Mouse (Mus musculus): ENCODE measurements around the gene Clca3a1. TPM values are rescaled to one million over a fixed set of nuclear protein-coding genes. Genes with fewer than 3 reads are reported as not detected.
"Not testable (repeated sequence)": the region's sequence is repeated elsewhere in the genome, so short reads cannot be mapped to it uniquely, and the experiment has no call there.

The Clca3a1 gene
- polyA plus RNA-seq, 1 experiment: 0.19 TPM

DNA sequence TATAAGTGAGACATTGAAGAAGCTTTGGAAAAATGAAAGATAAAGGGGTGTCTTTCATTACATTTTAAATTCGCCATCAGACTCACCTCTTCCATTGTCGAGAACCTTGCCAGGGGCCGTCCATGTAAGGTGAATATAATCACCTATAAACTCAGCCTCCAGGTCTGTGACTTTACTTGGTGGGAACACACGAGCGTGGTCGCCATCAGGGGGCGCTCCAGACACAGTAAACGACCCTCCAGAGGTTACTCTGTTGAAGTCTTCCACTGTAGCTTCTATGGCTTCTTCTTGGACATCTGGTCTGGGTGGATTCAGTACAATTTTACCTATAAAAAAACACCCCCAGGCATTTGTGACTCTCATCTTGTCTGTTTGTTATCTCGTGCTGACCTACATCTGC lies 23.9 kb downstream of the Clca3a1 start:
- H3K9me3 ChIP-seq (replicated peaks; ENCODE audit: control insufficient read depth, insufficient read depth, low read length, poor library complexity, severe bottlenecking): no peaks in the 10 kb centered on the region
- no peaks in the 10 kb centered on the region for H3K4me1 ChIP-seq (ENCODE audit: control insufficient read depth, insufficient read depth, low read length)
- TF ChIP-seq CTCF (IDR thresholded peaks at IDR 0.05; ENCODE audit: low read depth, low read length) (peak; percentile 61), POLR2A (IDR thresholded peaks at IDR 0.05; ENCODE audit: insufficient read depth, low read length) (no peak)
- no peak overlapping the region for H3K9ac ChIP-seq (ENCODE audit: low read depth, poor library complexity, severe bottlenecking)
- no peaks in the 10 kb centered on the region for H3K27me3 ChIP-seq (ENCODE audit: control insufficient read depth, insufficient read depth, low read length, poor library complexity, severe bottlenecking)
- no peak overlapping the region for H3K27ac ChIP-seq (ENCODE audit: insufficient read depth, low read length)
- no peaks in the 10 kb centered on the region for H3K36me3 ChIP-seq (ENCODE audit: control insufficient read depth, insufficient read depth, low read length, poor library complexity, severe bottlenecking)
- no peak overlapping the region for H3K4me3 ChIP-seq (ENCODE audit: low read depth, low read length)

DNA sequence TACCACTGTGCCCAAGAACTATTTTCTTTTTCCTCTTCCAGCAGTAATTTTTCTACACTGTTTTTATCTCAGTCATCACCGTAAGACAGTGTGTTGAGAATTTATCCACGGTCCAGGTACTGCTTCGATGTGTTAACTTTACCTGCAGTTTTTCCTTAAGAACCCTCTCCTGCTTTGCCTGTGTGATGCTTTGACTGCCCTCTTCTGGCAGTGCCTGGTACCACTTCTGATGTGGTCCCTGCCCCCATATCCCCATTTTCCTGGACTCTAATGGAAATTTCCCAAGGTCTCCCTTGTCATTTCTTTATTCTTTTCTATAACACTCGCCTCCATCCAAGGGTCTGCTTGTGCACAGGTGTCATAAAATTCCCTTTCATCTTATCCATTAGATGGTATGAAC lies 37.3 kb downstream of the Clca3a1 start:
- Histone ChIP-seq H3K27me3 (ENCODE audit: control insufficient read depth, insufficient read depth, low read length, poor library complexity, severe bottlenecking) (no peaks in the 10 kb centered on the region), H3K36me3 (ENCODE audit: control insufficient read depth, insufficient read depth, low read length, poor library complexity, severe bottlenecking) (no peaks in the 10 kb centered on the region), H3K9ac (ENCODE audit: low read depth, poor library complexity, severe bottlenecking) (no peak overlapping the region), H3K9me3 (replicated peaks; ENCODE audit: control insufficient read depth, insufficient read depth, low read length, poor library complexity, severe bottlenecking) (no peaks in the 10 kb centered on the region), H3K4me1 (ENCODE audit: control insufficient read depth, insufficient read depth, low read length) (no peaks in the 10 kb centered on the region), H3K4me3 (ENCODE audit: low read depth, low read length) (no peak overlapping the region), H3K27ac (ENCODE audit: insufficient read depth, low read length) (no peak overlapping the region)
- no peak for TF ChIP-seq EP300 (IDR thresholded peaks at IDR 0.05; ENCODE audit: insufficient read depth, low read depth, low read length)
- peak; percentile 70 for TF ChIP-seq CTCF (IDR thresholded peaks at IDR 0.05; ENCODE audit: low read depth, low read length)
- TF ChIP-seq POLR2A (IDR thresholded peaks at IDR 0.05; ENCODE audit: insufficient read depth, low read length): no peak

DNA sequence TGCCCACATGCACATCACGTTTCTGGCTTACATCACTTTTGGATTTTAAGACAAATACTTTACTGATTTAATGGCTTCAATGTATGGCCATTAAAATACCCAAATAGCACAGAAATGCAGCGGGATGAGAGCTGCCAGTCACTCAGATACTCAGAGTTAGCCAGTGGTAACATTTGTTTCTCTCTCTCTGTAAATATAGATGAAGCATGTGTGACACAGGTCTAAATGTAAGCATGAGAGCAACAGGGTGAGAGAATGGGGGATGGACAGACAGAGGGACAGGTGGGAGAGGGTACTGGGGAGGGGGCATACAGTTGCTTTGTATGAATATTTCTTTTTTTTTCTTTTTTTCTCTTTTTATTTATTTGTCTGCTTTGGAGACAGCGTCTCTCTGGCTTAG lies 38.2 kb downstream of the Clca3a1 start:
- H3K4me3 ChIP-seq (ENCODE audit: low read depth, low read length); H3K9me3 ChIP-seq (replicated peaks; ENCODE audit: control insufficient read depth, insufficient read depth, low read length, poor library complexity, severe bottlenecking); H3K9ac ChIP-seq (ENCODE audit: low read depth, poor library complexity, severe bottlenecking); H3K27ac ChIP-seq (ENCODE audit: insufficient read depth, low read length); H3K36me3 ChIP-seq (ENCODE audit: control insufficient read depth, insufficient read depth, low read length, poor library complexity, severe bottlenecking); H3K27me3 ChIP-seq (ENCODE audit: control insufficient read depth, insufficient read depth, low read length, poor library complexity, severe bottlenecking); H3K4me1 ChIP-seq (ENCODE audit: control insufficient read depth, insufficient read depth, low read length): not testable (repeated sequence)

DNA sequence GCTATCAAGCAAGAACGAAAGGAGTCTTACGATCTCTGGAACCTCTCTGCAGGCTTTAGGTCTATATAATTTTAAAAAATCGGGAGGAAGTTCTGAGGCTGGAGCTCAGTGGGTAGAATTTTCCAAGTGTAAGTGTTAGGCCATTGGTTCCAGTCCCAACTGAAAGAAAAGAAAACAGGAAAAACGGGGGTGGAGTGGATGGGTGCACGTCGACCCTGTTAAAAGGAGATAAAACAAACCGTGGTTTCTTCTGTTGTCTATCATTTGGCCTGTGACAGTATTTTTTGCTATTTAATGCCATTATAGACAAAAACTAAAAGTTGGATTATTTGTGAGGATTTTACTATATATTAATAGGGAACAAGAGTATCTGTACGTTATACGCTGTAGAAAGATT lies 38.9 kb downstream of the Clca3a1 start:
- Histone ChIP-seq H3K4me3 (ENCODE audit: low read depth, low read length) (no peak overlapping the region), H3K4me1 (ENCODE audit: control insufficient read depth, insufficient read depth, low read length) (no peaks in the 10 kb centered on the region), H3K9me3 (replicated peaks; ENCODE audit: control insufficient read depth, insufficient read depth, low read length, poor library complexity, severe bottlenecking) (no peaks in the 10 kb centered on the region), H3K27ac (ENCODE audit: insufficient read depth, low read length) (no peak overlapping the region), H3K27me3 (ENCODE audit: control insufficient read depth, insufficient read depth, low read length, poor library complexity, severe bottlenecking) (no peaks in the 10 kb centered on the region), H3K36me3 (ENCODE audit: control insufficient read depth, insufficient read depth, low read length, poor library complexity, severe bottlenecking) (no peaks in the 10 kb centered on the region), H3K9ac (ENCODE audit: low read depth, poor library complexity, severe bottlenecking) (no peak overlapping the region)
- no peak for TF ChIP-seq EP300 (IDR thresholded peaks at IDR 0.05; ENCODE audit: insufficient read depth, low read depth, low read length)
- TF ChIP-seq CTCF (IDR thresholded peaks at IDR 0.05; ENCODE audit: low read depth, low read length): no peak
- TF ChIP-seq POLR2A (IDR thresholded peaks at IDR 0.05; ENCODE audit: insufficient read depth, low read length): no peak

DNA sequence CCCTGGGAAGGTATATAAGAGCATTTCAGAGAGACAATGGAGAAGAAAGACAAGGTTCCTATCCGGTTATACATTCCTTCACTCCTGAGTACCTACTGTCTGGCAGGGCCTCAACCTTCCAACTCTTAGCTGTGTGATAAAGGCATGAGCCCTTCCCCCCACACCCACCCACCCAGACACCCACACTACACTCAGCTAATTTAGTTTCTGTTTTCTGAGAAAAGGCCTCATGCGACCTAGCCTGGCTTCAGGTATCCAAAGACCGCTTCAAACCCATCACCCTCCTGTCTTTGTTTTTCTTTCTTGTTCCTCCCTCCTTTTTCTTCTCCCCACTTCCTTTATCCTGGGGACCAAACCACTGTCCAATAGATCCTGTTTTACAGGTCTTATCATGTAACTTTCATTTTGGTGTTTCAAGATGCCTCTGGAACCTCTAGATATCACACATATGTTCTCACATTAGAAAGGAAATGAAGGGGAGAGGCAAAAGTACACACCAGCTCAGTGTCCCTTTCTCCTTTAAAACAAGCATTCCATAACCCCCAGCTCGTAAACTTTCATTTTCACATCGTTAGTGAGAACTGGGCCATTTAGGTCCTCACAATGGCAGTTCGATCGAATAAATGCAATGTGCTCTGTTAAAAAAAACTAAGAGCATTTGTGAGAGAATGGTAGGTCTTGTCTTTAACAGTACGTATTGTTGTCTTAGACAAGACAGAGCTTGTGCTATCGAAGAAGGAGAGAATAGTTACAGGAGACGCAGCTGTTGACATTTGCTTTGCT lies 39.5 kb downstream of the Clca3a1 start:
- Histone ChIP-seq H3K27ac (ENCODE audit: insufficient read depth, low read length) (no peak overlapping the region), H3K4me3 (ENCODE audit: low read depth, low read length) (no peak overlapping the region), H3K27me3 (ENCODE audit: control insufficient read depth, insufficient read depth, low read length, poor library complexity, severe bottlenecking) (no peaks in the 10 kb centered on the region), H3K36me3 (ENCODE audit: control insufficient read depth, insufficient read depth, low read length, poor library complexity, severe bottlenecking) (no peaks in the 10 kb centered on the region), H3K9ac (ENCODE audit: low read depth, poor library complexity, severe bottlenecking) (no peak overlapping the region), H3K4me1 (ENCODE audit: control insufficient read depth, insufficient read depth, low read length) (no peaks in the 10 kb centered on the region), H3K9me3 (replicated peaks; ENCODE audit: control insufficient read depth, insufficient read depth, low read length, poor library complexity, severe bottlenecking) (no peaks in the 10 kb centered on the region)
- no peak for TF ChIP-seq CTCF (IDR thresholded peaks at IDR 0.05; ENCODE audit: low read depth, low read length)
- no peak for TF ChIP-seq EP300 (IDR thresholded peaks at IDR 0.05; ENCODE audit: insufficient read depth, low read depth, low read length)
- no peak for TF ChIP-seq POLR2A (IDR thresholded peaks at IDR 0.05; ENCODE audit: insufficient read depth, low read length)

DNA sequence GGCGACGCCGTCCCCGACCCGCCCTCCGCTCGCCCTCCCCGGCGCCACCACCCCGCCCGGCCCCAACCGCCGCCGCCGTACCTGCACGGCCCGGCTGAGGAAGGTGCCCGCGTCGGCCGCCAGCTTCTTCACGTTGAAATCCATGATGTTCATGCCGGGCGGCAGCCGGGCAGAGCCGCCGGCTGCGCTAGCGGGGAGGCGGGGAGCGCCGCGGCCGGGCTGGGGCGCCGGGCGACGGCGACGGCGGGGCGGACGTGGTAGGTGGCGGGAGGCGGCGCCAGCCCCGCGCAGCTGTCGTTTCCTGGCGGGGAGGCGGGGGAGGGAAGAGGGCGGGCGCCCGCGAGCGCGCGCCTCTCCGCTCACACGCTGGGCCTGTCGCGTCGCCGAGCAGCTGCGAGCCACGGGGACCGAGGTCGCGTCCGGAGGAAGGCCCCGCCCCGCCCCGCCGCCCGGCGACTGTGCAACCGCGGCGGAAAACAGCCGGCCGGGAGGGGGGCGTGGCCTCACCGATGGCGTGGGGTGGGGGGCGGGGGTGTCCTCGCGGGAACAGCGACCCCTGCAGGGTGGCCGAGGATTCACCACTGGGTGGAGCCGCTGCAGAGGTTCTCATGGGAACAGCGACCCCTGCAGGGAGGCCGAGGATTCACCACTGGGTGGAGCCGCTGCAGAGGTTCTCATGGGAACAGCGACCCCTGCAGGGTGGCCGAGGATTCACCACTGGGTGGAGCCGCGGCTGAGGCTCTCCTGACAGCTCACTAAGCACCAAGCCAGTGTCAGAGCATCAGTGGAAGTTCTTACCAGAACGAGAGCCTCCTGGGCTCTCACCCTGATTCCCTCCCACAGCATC lies 40.7 kb downstream of the Clca3a1 start, which contains the start of gene Sh3glb1:
Gene Sh3glb1 (minus strand): TSS at position 435 of the 847 bp plus-strand sequence.
- Histone ChIP-seq H3K9me3 (replicated peaks; ENCODE audit: control insufficient read depth, insufficient read depth, low read length, poor library complexity, severe bottlenecking) (no peaks in the 10 kb centered on the region), H3K27me3 (ENCODE audit: control insufficient read depth, insufficient read depth, low read length, poor library complexity, severe bottlenecking) (no peaks in the 10 kb centered on the region), H3K27ac (ENCODE audit: insufficient read depth, low read length) (peak within 1 kb of the TSS; percentile 54), H3K9ac (ENCODE audit: low read depth, poor library complexity, severe bottlenecking) (peak within 1 kb of the TSS; percentile 79), H3K36me3 (ENCODE audit: control insufficient read depth, insufficient read depth, low read length, poor library complexity, severe bottlenecking) (no peaks in the 10 kb centered on the region), H3K4me1 (ENCODE audit: control insufficient read depth, insufficient read depth, low read length) (no peaks in the 10 kb centered on the region), H3K4me3 (ENCODE audit: low read depth, low read length) (peak within 1 kb of the TSS; percentile 97)
- TF ChIP-seq EP300 (IDR thresholded peaks at IDR 0.05; ENCODE audit: insufficient read depth, low read depth, low read length) (no peak), CTCF (IDR thresholded peaks at IDR 0.05; ENCODE audit: low read depth, low read length) (peak; percentile 88), POLR2A (IDR thresholded peaks at IDR 0.05; ENCODE audit: insufficient read depth, low read length) (no peak)
